ENCODE assay signal across 10 mouse cellular contexts in the genomic region with DNA sequence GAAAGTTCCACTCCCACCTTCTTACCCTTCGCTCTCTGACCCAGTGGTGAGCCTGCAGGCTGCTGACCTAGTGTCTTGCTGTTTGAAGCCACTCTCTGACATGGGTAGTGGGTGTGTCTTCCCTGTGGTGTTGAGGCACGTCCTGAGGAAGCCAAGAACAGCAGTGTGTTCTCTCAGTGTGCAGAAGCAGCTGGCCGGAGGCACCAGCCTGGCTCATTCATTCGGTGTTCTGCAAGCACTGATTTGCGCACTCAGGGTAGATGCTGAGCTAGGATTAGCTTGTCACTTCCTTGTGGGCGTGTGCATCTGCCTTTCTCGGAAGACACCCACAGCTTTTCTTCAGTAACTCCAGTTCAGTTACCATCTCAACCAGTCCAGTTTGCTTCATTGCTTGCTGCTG. TPM values are rescaled to one million over a fixed set of nuclear protein-coding genes. Genes with fewer than 3 reads are reported as not detected.
DNase-seq lines count a peak whose midpoint lies in the region; ATAC-seq lines count a peak whose summit lies in the region.
"Had no signal": no experiment of that assay in that cellular context is flagged by ENCODE, and none has a peak within 500 bp of the region (broad histone marks: within the 10 kb centered on the region; RNA-seq: fewer than 3 reads in every experiment).

No protein-coding gene starts in this region.

- peak; percentile 95 for DNase-seq in heart, adult 11 months
- DNase-seq in heart, postnatal 36 days: no peak
- peak; percentile 26 for DNase-seq in ZHBTc4 (ENCODE audit: low read depth, low spot score)
- DNase-seq in frontal cortex, postnatal 14 days (ENCODE audit: low spot score in 2 of 2): peak; percentile 46 to 64
- peak; percentile 77 to 82 for DNase-seq in left cerebral cortex, postnatal 36 days (ENCODE audit: low spot score in 2 of 2)
- DNase-seq in hindbrain, embryonic 14.5 days (ENCODE audit: low spot score): no peak
- DNase-seq in cerebellum, adult 9-10 months: no peak
- DNase-seq in spleen, adult 18-20 months: no peak

- H3K4me3 ChIP-seq in hindbrain, embryonic 14.5 days (replicated peaks; ENCODE audit: low read length): no peak overlapping the region
- H3K4me3 ChIP-seq: liver, embryonic 15.5 days; midbrain, embryonic 15.5 days had no signal

- H3K4me2 ChIP-seq in hindbrain, embryonic 14.5 days (replicated peaks): no peak overlapping the region
- H3K4me2 ChIP-seq: liver, embryonic 15.5 days; midbrain, embryonic 15.5 days had no signal

- no peak for ATAC-seq in hindbrain, embryonic 14.5 days (ENCODE audit: low FRiP score)
- ATAC-seq: midbrain, embryonic 15.5 days had no signal

- no peaks in the 10 kb centered on the region for H3K4me1 ChIP-seq in hindbrain, embryonic 14.5 days (replicated peaks; ENCODE audit: control insufficient read depth, insufficient read depth, low read length)
- H3K4me1 ChIP-seq: liver, embryonic 15.5 days; midbrain, embryonic 15.5 days had no signal

- H3K27me3 ChIP-seq in hindbrain, embryonic 14.5 days (ENCODE audit: control insufficient read depth, insufficient read depth, low read length): no peaks in the 10 kb centered on the region
- H3K27me3 ChIP-seq: liver, embryonic 15.5 days; midbrain, embryonic 15.5 days had no signal

- H3K9ac ChIP-seq in hindbrain, embryonic 14.5 days: no peak overlapping the region
- H3K9ac ChIP-seq: liver, embryonic 15.5 days; midbrain, embryonic 15.5 days had no signal

- no peaks in the 10 kb centered on the region for H3K9me3 ChIP-seq in hindbrain, embryonic 14.5 days (ENCODE audit: control insufficient read depth, low read length)
- H3K9me3 ChIP-seq: liver, embryonic 15.5 days; midbrain, embryonic 15.5 days had no signal

- peaks cover 100% of the 10 kb centered on the region for H3K36me3 ChIP-seq in hindbrain, embryonic 14.5 days (replicated peaks; ENCODE audit: control insufficient read depth, insufficient read depth)

- no peak overlapping the region for H3K27ac ChIP-seq in hindbrain, embryonic 14.5 days
- H3K27ac ChIP-seq: liver, embryonic 15.5 days; midbrain, embryonic 15.5 days had no signal

- intact Hi-C loops in heart, postnatal 36 days (cut with DNase I): no loop called here
- intact Hi-C loops in left cerebral cortex, postnatal 36 days (cut with DNase I): no loop called here

- whole genome bisulfite sequencing in hindbrain, embryonic 14.5 days: 74% methylated on average over 7 of the region's 7 CpGs

RNA-seq across cellular contexts. Expression of gene Gpt2, which starts 23.0 kb away (rescaled TPM):
- 10 to 100 TPM; 37.8 to 41.5 TPM for total RNA-seq in heart, postnatal 36 days (2021)
- total RNA-seq in left cerebral cortex, postnatal 36 days (2021): 10 to 100 TPM; 56.3 to 60.1 TPM
- polyA plus RNA-seq in hindbrain, embryonic 14.5 days (2014; fragmentation: Nextera tagmentation; extraction: Ambion mirVana): 56.7 and 67.1 TPM in 2 replicates

RNA-seq across cellular contexts. Expression of gene Dnaja2, which starts 39.8 kb away (rescaled TPM):
- 100 to 1,000 TPM; 256 to 272 TPM for total RNA-seq in heart, postnatal 36 days (2021)
- 100 to 1,000 TPM; 179 to 197 TPM for total RNA-seq in left cerebral cortex, postnatal 36 days (2021)
- 172 and 197 TPM in 2 replicates for polyA plus RNA-seq in hindbrain, embryonic 14.5 days (2014; fragmentation: Nextera tagmentation; extraction: Ambion mirVana)

Comparison
In these comparisons a context has a peak if more than half of its experiments do, and no peak if none do; other contexts are left out.
1. DNase-seq: peak in heart, adult 11 months (single experiment), ZHBTc4 (single experiment), frontal cortex, postnatal 14 days (2 of 2) and left cerebral cortex, postnatal 36 days (2 of 2); none in heart, postnatal 36 days (0 of 2), hindbrain, embryonic 14.5 days (single experiment), cerebellum, adult 9-10 months (single experiment) and spleen, adult 18-20 months (0 of 2).